Mouse (Mus musculus): Measurements from ENCODE around the gene D8Ertd738e. TPM values are rescaled to one million over a fixed set of nuclear protein-coding genes. Genes with fewer than 3 reads are reported as not detected.
A peak's percentile ranks its signal among the peaks of the same experiment; 100 is the strongest.

The D8Ertd738e gene
- polyA plus RNA-seq, 1 experiment from 2014 or later = 336 TPM

- no peak overlapping the region; the same call in 1 of the 2 replicates for H3K4me2 ChIP-seq
- no peaks in the 10 kb centered on the region for H3K9me3 ChIP-seq (replicated peaks)
- H3K9ac ChIP-seq = no peak overlapping the region; the same call in 1 of the 2 replicates
- H3K27ac ChIP-seq = no peak overlapping the region
- 65% methylated on average over 34 of the region's 34 CpGs for WGBS
- H3K4me1 ChIP-seq = peaks cover 36% of the 10 kb centered on the region
- no peaks in the 10 kb centered on the region for H3K27me3 ChIP-seq
- no peak overlapping the region for H3K4me3 ChIP-seq (replicated peaks)
- ATAC-seq (replicated peaks; ENCODE audit: low FRiP score) = no peak
- peaks cover 76% of the 10 kb centered on the region for H3K36me3 ChIP-seq
Measured at GRCm38 (mm10) chr8:84210167-84210791, 39.2 kb downstream of the D8Ertd738e start.

- H3K27me3 ChIP-seq = no peaks in the 10 kb centered on the region
- H3K36me3 ChIP-seq = peaks cover 68% of the 10 kb centered on the region
- H3K4me2 ChIP-seq = peak overlapping the region; percentile 26
- H3K9ac ChIP-seq = 0 out of 2 replicates have a peak overlapping the region, but pooled peaks have one; percentile 22
- H3K9me3 ChIP-seq (replicated peaks) = no peaks in the 10 kb centered on the region
- ATAC-seq (replicated peaks; ENCODE audit: low FRiP score) = peak; percentile 79
- peak overlapping the region; percentile 92 for H3K27ac ChIP-seq
- H3K4me3 ChIP-seq (replicated peaks) = no peak overlapping the region
- H3K4me1 ChIP-seq = peaks cover 51% of the 10 kb centered on the region
- WGBS = 34% methylated on average over 17 of the region's 17 CpGs
Measured at GRCm38 (mm10) chr8:84208381-84209380, 40.8 kb downstream of the D8Ertd738e start.

GRCm38 (mm10) chr8:84207811-84208210, 41.7 kb downstream of the D8Ertd738e start:
- peaks cover 59% of the 10 kb centered on the region for H3K36me3 ChIP-seq
- peaks cover 60% of the 10 kb centered on the region for H3K4me1 ChIP-seq
- H3K4me2 ChIP-seq = peak overlapping the region; percentile 26; the same call in 1 of the 2 replicates
- H3K27ac ChIP-seq = peak overlapping the region; percentile 92
- no peak overlapping the region for H3K4me3 ChIP-seq (replicated peaks)
- no peaks in the 10 kb centered on the region for H3K27me3 ChIP-seq
- ATAC-seq (replicated peaks; ENCODE audit: low FRiP score) = 0 out of 2 replicates have a peak, but pooled peaks have one; percentile 10
- WGBS = 39% methylated on average over 7 of the region's 7 CpGs
- peak overlapping the region; percentile 22; the same call in 1 of the 2 replicates for H3K9ac ChIP-seq
- no peaks in the 10 kb centered on the region for H3K9me3 ChIP-seq (replicated peaks)

GRCm38 (mm10) chr8:84206666-84207065, 42.9 kb downstream of the D8Ertd738e start:
- Histone ChIP-seq H3K4me3 (replicated peaks) (no peak overlapping the region), H3K27me3 (no peaks in the 10 kb centered on the region), H3K36me3 (peaks cover 47% of the 10 kb centered on the region), H3K27ac (peak overlapping the region; percentile 92; the same call in 1 of the 2 replicates), H3K9ac (no peak overlapping the region), H3K4me1 (peaks cover 71% of the 10 kb centered on the region), H3K9me3 (replicated peaks) (no peaks in the 10 kb centered on the region), H3K4me2 (no peak overlapping the region)
- 92% methylated on average over 3 of the region's 3 CpGs for WGBS
- ATAC-seq (replicated peaks; ENCODE audit: low FRiP score) = no peak

GRCm38 (mm10) chr8:84205073-84205472, 44.4 kb downstream of the D8Ertd738e start:
- no peak overlapping the region for H3K9ac ChIP-seq
- no peak for ATAC-seq (replicated peaks; ENCODE audit: low FRiP score)
- no peak overlapping the region for H3K4me3 ChIP-seq (replicated peaks)
- H3K4me2 ChIP-seq = no peak overlapping the region
- H3K27me3 ChIP-seq = no peaks in the 10 kb centered on the region
- WGBS = 90% methylated on average over 5 of the region's 5 CpGs
- H3K36me3 ChIP-seq = peaks cover 35% of the 10 kb centered on the region
- no peaks in the 10 kb centered on the region for H3K9me3 ChIP-seq (replicated peaks)
- H3K4me1 ChIP-seq = peaks cover 81% of the 10 kb centered on the region
- no peak overlapping the region for H3K27ac ChIP-seq

GRCm38 (mm10) chr8:84203975-84204772, 45.3 kb downstream of the D8Ertd738e start:
- Histone ChIP-seq H3K9me3 (replicated peaks) (no peaks in the 10 kb centered on the region), H3K27ac (peak overlapping the region; percentile 97), H3K9ac (peak overlapping the region; percentile 59), H3K36me3 (peaks cover 26% of the 10 kb centered on the region), H3K4me2 (peak overlapping the region; percentile 84), H3K27me3 (no peaks in the 10 kb centered on the region), H3K4me1 (peaks cover 81% of the 10 kb centered on the region), H3K4me3 (replicated peaks) (peak overlapping the region; percentile 67)
- 41% methylated on average over 13 of the region's 13 CpGs for WGBS
- 0 out of 2 replicates have a peak, but pooled peaks have one; percentile 4 for ATAC-seq (replicated peaks; ENCODE audit: low FRiP score)

- 9% methylated on average over 34 of the region's 34 CpGs for WGBS
Measured at GRCm38 (mm10) chr8:84202938-84203917, 46.3 kb downstream of the D8Ertd738e start.

GRCm38 (mm10) chr8:84202466-84202865, 47.1 kb downstream of the D8Ertd738e start:
- Histone ChIP-seq H3K27ac (peak overlapping the region; percentile 97), H3K4me2 (peak overlapping the region; percentile 84), H3K27me3 (no peaks in the 10 kb centered on the region), H3K4me3 (replicated peaks) (peak overlapping the region; percentile 67), H3K9ac (peak overlapping the region; percentile 72; the same call in 1 of the 2 replicates), H3K36me3 (peaks cover 17% of the 10 kb centered on the region), H3K9me3 (replicated peaks) (no peaks in the 10 kb centered on the region), H3K4me1 (peaks cover 81% of the 10 kb centered on the region)
- no peak for ATAC-seq (replicated peaks; ENCODE audit: low FRiP score)
- 70% methylated on average over 9 of the region's 9 CpGs for WGBS

More at GRCm38 (mm10) chr8:84202938-84203917, 46.3 kb downstream of the D8Ertd738e start:
- H3K9me3 ChIP-seq (replicated peaks) = no peaks in the 10 kb centered on the region
- H3K4me1 ChIP-seq = peaks cover 81% of the 10 kb centered on the region
- peak; percentile 41; the same call in 1 of the 2 replicates for ATAC-seq (replicated peaks; ENCODE audit: low FRiP score)
- H3K27me3 ChIP-seq = no peaks in the 10 kb centered on the region
- H3K4me2 ChIP-seq = peak overlapping the region; percentile 84
- H3K36me3 ChIP-seq = peaks cover 17% of the 10 kb centered on the region
- peak overlapping the region; percentile 67 for H3K4me3 ChIP-seq (replicated peaks)
- peak overlapping the region; percentile 97 for H3K27ac ChIP-seq
- peak overlapping the region; percentile 59 for H3K9ac ChIP-seq

- WGBS = 44% methylated on average over 15 of the region's 15 CpGs
- H3K4me3 ChIP-seq (replicated peaks) = peak overlapping the region; percentile 67
- H3K4me2 ChIP-seq = peak overlapping the region; percentile 84
- H3K9ac ChIP-seq = peak overlapping the region; percentile 72
- ATAC-seq (replicated peaks; ENCODE audit: low FRiP score) = no peak
- H3K4me1 ChIP-seq = peaks cover 81% of the 10 kb centered on the region
- H3K9me3 ChIP-seq (replicated peaks) = no peaks in the 10 kb centered on the region
- H3K36me3 ChIP-seq = peaks cover 16% of the 10 kb centered on the region
- peak overlapping the region; percentile 97 for H3K27ac ChIP-seq
- no peaks in the 10 kb centered on the region for H3K27me3 ChIP-seq
Measured at GRCm38 (mm10) chr8:84201545-84202245, 47.8 kb downstream of the D8Ertd738e start.

Data from kidney, embryonic 15.5 days (tissue).